Mouse (Mus musculus): ENCODE results near the gene Nlrp4a. TPM values are rescaled to one million over a fixed set of nuclear protein-coding genes. Genes with fewer than 3 reads are reported as not detected.
"Not testable (repeated sequence)": the region's sequence is repeated elsewhere in the genome, so short reads cannot be mapped to it uniquely, and the experiment has no call there.

Gene Nlrp4a
- total RNA-seq (2021), result not detected
- long read RNA-seq, experiment 1, result 0 reads
- long read RNA-seq, experiment 2, result 0 reads

DNA sequence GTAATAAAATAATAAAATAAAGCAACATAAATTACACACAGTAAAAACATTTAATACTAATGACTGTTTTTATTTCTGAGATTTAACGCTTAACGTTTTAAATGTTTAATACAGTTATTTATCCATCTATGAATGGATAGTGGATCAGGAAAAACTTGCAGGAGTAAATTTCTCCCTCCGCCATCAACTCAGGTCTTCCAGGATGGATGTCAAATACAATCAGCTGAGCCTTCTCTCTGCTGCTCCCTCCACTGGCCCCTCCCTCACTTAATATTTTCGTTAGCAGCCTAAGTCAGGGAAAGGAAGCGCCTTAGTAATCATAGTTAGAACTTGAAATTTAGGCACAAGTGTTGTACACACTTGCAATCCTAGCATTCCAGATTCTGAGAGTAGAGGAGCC, at the start of gene Nlrp4a:
TSS of gene Nlrp4a (plus strand) at position 301 of the 400 bp plus-strand sequence.
- no peak for DNase-seq
- intact Hi-C loops (cut with DNase I), result no loop called here

DNA sequence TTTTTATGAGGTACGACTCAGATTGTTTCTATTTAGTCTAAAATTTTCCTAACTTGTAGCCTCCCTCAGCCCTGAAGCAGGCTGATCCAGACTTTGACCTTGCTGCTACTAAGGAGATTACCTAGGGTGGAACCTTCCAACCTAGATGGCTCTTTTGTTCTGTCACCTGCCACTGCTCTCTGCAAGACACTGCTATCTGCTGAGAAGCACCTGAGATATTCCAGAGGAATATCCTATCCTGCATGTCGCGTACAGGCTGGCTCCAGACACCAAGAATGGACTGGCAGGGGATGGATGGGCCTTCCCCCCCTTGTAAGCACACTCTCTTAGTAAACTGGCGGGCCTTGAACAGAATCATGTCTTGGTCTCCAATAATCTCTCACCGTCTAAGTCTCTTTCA, 48.2 kb upstream of the Nlrp4a start:
- intact Hi-C loops (cut with DNase I); DNase-seq: not testable (repeated sequence)

DNA sequence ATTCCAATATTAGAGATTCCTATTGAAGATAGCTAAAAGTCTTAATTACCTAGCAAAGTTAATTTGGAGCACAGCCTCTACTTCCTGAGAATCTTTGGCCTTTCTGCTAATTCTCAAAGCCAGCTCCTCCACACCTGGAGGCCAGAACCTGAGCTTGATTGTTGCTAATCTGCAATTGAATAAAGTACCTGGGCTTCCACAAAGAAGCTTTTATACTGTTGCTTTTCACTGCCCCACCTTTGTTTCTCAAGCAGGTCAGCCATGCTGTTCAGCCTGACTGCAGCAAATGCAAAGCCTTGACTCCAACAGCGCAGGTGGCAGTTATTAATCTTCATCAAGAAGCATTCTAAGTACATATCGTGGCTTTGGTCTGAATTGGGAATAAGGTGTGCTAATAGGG, 43.8 kb upstream of the Nlrp4a start:
- intact Hi-C loops (cut with DNase I); DNase-seq: not testable (repeated sequence)

DNA sequence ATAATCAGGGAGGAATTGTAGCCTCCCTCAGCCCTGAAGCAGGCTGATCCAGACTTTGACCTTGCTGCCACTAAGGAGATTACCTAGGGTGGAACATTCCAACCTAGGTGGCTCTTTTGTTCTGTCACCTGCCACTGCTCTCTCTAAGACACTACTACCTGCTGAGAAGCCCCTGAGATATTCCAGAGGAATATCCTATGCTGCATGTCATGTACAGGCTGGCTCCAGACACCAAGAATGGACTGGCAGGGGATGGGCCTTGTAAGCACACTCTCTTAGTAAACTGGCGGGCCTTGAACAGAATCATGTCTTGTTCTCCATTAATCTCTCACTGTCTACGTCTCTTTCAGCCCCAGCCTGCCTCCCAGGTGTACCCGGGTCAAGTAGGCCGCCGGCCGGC, 43.1 kb upstream of the Nlrp4a start:
- intact Hi-C loops (cut with DNase I); DNase-seq: not testable (repeated sequence)

- DNase-seq; intact Hi-C loops (cut with DNase I): not testable (repeated sequence)
These were observed 31.3 kb upstream of the Nlrp4a start, which contains the start of gene Nlrp9c for GRCm38 (mm10) chr7:26403600-26403999. Gene Nlrp9c, minus strand, starts transcription at chr7:26403700.

- no peak for DNase-seq
- intact Hi-C loops (cut with DNase I), result no loop called here
These were observed 41.8 kb downstream of the Nlrp4a start for GRCm38 (mm10) chr7:26476690-26477089.

DNA sequence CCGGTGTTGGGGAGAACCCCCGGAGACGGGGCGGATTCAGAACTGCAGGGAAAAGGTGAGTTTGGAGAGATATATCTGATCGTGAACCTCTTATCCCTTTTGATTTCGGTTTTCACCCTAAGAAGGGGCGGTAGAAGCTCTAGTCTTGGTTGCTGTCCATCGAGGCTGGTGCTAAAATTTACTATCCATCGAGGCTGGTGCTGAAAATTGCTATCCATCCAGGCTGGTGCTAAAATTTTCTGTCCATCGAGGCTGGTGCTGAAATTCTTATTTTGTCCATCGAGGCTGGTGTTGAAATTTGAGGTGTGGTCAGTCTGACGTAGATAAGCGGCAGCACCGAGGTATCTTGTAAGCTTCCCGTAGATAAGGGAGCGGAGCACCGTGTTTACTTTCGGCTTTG, 54.6 kb downstream of the Nlrp4a start:
- DNase-seq; intact Hi-C loops (cut with DNase I): not testable (repeated sequence)

Other genes starting within 250 kb of the Nlrp4a start
- gene Vmn1r184, start 174.8 kb upstream of the Nlrp4a start, total RNA-seq (2021), result not detected
- gene Cyp2a4, start 127.9 kb upstream of the Nlrp4a start, total RNA-seq (2021), result not detected
- not detected for gene Nlrp9c, start 31.4 kb upstream of the Nlrp4a start, total RNA-seq (2021)
- not detected for gene Nlrp9a, start 99.9 kb downstream of the Nlrp4a start, total RNA-seq (2021)
- gene Vmn1r185, start 183.4 kb downstream of the Nlrp4a start, total RNA-seq (2021), result not detected

Measured in gastrocnemius, postnatal 36 days (tissue).